Mouse (Mus musculus): ENCODE data around the gene Susd6.

DNA sequence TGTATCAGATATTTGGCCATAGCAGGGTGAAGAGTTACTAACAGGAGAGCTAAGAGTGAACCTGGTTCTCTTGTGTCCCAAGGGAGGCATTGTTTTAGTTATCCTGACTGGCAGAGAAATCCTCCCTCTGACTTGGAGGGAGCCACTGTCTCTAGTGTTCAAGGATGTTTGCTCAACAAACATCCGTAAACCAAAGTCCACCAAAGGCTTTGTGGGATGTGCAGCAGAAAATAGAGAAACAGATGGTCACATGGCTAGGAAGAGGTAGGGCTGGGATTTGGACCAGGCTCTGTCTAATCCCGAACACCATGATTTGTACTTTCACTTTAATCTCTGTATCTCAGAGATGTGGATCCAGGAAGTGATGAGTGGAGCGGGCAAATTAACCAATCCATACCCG lies 26.2 kb upstream of the Susd6 start:
- TF ChIP-seq HCFC1 (IDR thresholded peaks at IDR 0.05; ENCODE audit: borderline replicate concordance, insufficient read depth, low read length) = no peak
- no peak for TF ChIP-seq MAFK (IDR thresholded peaks at IDR 0.05; ENCODE audit: insufficient read depth, low read depth, low read length)
- TF ChIP-seq ZC3H11A (IDR thresholded peaks at IDR 0.05; ENCODE audit: borderline replicate concordance, low read depth, low read length) = no peak
- no peak for TF ChIP-seq CHD2 (IDR thresholded peaks at IDR 0.05; ENCODE audit: low read depth, low read length)
